Mouse (Mus musculus) CH12.LX (cell line): ENCODE measurements around the gene Gm26897. TPM values are rescaled to one million over a fixed set of nuclear protein-coding genes. Genes with fewer than 3 reads are reported as not detected.

Source experiments
- DNase-seq: peaks from one replicate; pipeline ENCODE4 v3.0.0-alpha.2; 2013; ENCODE audit errors: extremely low read depth
- H3K27ac ChIP-seq: 2 replicates; pipeline ENCODE4 v1.5.1; 2012; ENCODE audit warnings: low read depth, mild to moderate bottlenecking, control low read depth, moderate library complexity; ENCODE audit not compliant: insufficient read depth
- H3K27me3 ChIP-seq: replicated peaks from 2 replicates; pipeline ENCODE3; 2012; ENCODE audit warnings: inconsistent platforms
- H3K36me3 ChIP-seq, 2 experiments: replicated peaks in 1 of 2; 2 replicates each; pipeline versions ENCODE3 to v1.6.1; 2012; ENCODE audit warnings: inconsistent platforms in 1 of 2, low read length in 1 of 2, mild to moderate bottlenecking in 1 of 2, mixed read lengths in 1 of 2, moderate library complexity in 1 of 2; ENCODE audit not compliant: control insufficient read depth in 1 of 2, insufficient read depth in 1 of 2
- H3K4me1 ChIP-seq, 2 experiments: 2 replicates each; pipeline ENCODE4 v1.6.1; 2012; ENCODE audit warnings: inconsistent platforms in 1 of 2, moderate library complexity in 1 of 2; ENCODE audit not compliant: insufficient read depth in 2 of 2, control insufficient read depth in 1 of 2
- H3K4me2 ChIP-seq: 2 replicates; pipeline ENCODE4 v1.6.1; 2012; ENCODE audit warnings: low read depth, mild to moderate bottlenecking, control low read depth; ENCODE audit not compliant: poor library complexity, insufficient read depth, severe bottlenecking
- H3K4me3 ChIP-seq, 3 experiments: fragments of 150-350 bp in 1 of 3; sonication (generic) in 1 of 3; replicated peaks in 1 of 3; 2 replicates each; pipeline versions ENCODE3 to v1.5.1; 2011 to 2012; ENCODE audit warnings: low read depth in 2 of 3, low read length in 2 of 3, mild to moderate bottlenecking in 2 of 3, moderate library complexity in 2 of 3, control low read depth in 1 of 3, improper control_type of control experiment in 1 of 3, inconsistent platforms in 1 of 3, mixed read lengths in 1 of 3; ENCODE audit not compliant: poor library complexity in 1 of 3
- H3K79me2 ChIP-seq: replicated peaks from 2 replicates; pipeline ENCODE4 v1.6.1; 2012; ENCODE audit warnings: mild to moderate bottlenecking, moderate library complexity; ENCODE audit not compliant: control insufficient read depth, poor library complexity, insufficient read depth, severe bottlenecking; ENCODE audit errors: extremely low read depth
- H3K9ac ChIP-seq: 2 replicates; pipeline ENCODE4 v1.6.1; 2012; ENCODE audit warnings: low read depth, mild to moderate bottlenecking, control low read depth, moderate library complexity; ENCODE audit not compliant: insufficient read depth
- H3K9me3 ChIP-seq: replicated peaks from 2 replicates; pipeline ENCODE3; 2012; ENCODE audit warnings: low read length, inconsistent platforms, mixed read lengths
- BHLHE40 ChIP-seq: IDR thresholded peaks from 2 replicates; pipeline ENCODE4 v1.6.1; 2011; ENCODE audit warnings: mild to moderate bottlenecking, low read depth, low read length, improper control_type of control experiment
- CHD1 ChIP-seq: IDR thresholded peaks from 2 replicates; pipeline ENCODE4 v1.6.1; 2012; ENCODE audit warnings: low read depth, low read length, improper control_type of control experiment, inconsistent platforms
- CTCF ChIP-seq, 2 experiments: IDR thresholded peaks in 1 of 2; conservative IDR thresholded peaks in 1 of 2; 2 replicates each; pipeline ENCODE4 v1.5.1; 2011 to 2012; ENCODE audit warnings: low read depth in 2 of 2, low read length in 2 of 2, improper control_type of control experiment in 1 of 2, inconsistent platforms in 1 of 2, mild to moderate bottlenecking in 1 of 2, moderate library complexity in 1 of 2
- E2F4 ChIP-seq: IDR thresholded peaks from 2 replicates; pipeline ENCODE4 v1.6.1; 2011; ENCODE audit warnings: low read depth, low read length, improper control_type of control experiment; ENCODE audit not compliant: insufficient replicate concordance
- ELF1 ChIP-seq: IDR thresholded peaks from 2 replicates; pipeline ENCODE4 v1.6.1; 2014; ENCODE audit warnings: low read depth, mild to moderate bottlenecking, inconsistent platforms, low read length, improper control_type of control experiment
- EP300 ChIP-seq: IDR thresholded peaks from 2 replicates; pipeline ENCODE4 v1.6.1; 2011; ENCODE audit warnings: low read length, improper control_type of control experiment
- HCFC1 ChIP-seq: IDR thresholded peaks from 2 replicates; pipeline ENCODE4 v1.6.1; 2012; ENCODE audit warnings: low read depth, mild to moderate bottlenecking, inconsistent platforms, low read length, improper control_type of control experiment
- JUN ChIP-seq: IDR thresholded peaks from 2 replicates; pipeline ENCODE4 v1.6.1; 2011; ENCODE audit warnings: low read depth, mild to moderate bottlenecking, low read length, improper control_type of control experiment, moderate library complexity; ENCODE audit not compliant: insufficient read depth
- MAX ChIP-seq: IDR thresholded peaks from 2 replicates; pipeline ENCODE4 v1.6.1; 2011; ENCODE audit warnings: low read length, improper control_type of control experiment
- MAZ ChIP-seq: IDR thresholded peaks from 2 replicates; pipeline ENCODE4 v1.6.1; 2012; ENCODE audit warnings: low read depth, mild to moderate bottlenecking, inconsistent platforms, low read length, improper control_type of control experiment, moderate library complexity
- MEF2A ChIP-seq: IDR thresholded peaks from 2 replicates; pipeline ENCODE4 v1.6.1; 2014; ENCODE audit warnings: low read depth, mild to moderate bottlenecking, inconsistent platforms, low read length, improper control_type of control experiment, borderline replicate concordance
- MXI1 ChIP-seq: IDR thresholded peaks from 2 replicates; pipeline ENCODE4 v1.6.1; 2011; ENCODE audit warnings: mild to moderate bottlenecking, low read depth, low read length, improper control_type of control experiment
- MYC ChIP-seq: IDR thresholded peaks from 2 replicates; pipeline ENCODE4 v1.6.1; 2011; ENCODE audit warnings: low read depth, mild to moderate bottlenecking, improper control_type of control experiment, low read length
- NRF1 ChIP-seq: IDR thresholded peaks from 2 replicates; pipeline ENCODE4 v1.6.1; 2014; ENCODE audit warnings: low read depth, mild to moderate bottlenecking, inconsistent platforms, low read length, improper control_type of control experiment, moderate library complexity
- POLR2A ChIP-seq: IDR thresholded peaks from 2 replicates; pipeline ENCODE4 v1.6.1; 2011; ENCODE audit warnings: low read depth, mild to moderate bottlenecking, improper control_type of control experiment, low read length
- SIN3A ChIP-seq: IDR thresholded peaks from 2 replicates; pipeline ENCODE4 v1.6.1; 2012; ENCODE audit warnings: low read length, improper control_type of control experiment, inconsistent platforms
- SMC3 ChIP-seq: IDR thresholded peaks from 2 replicates; pipeline ENCODE4 v1.6.1; 2011; ENCODE audit warnings: low read depth, low read length, improper control_type of control experiment
- USF1 ChIP-seq: IDR thresholded peaks from 2 replicates; pipeline ENCODE4 v1.6.1; 2014; ENCODE audit warnings: low read depth, mild to moderate bottlenecking, inconsistent platforms, low read length, improper control_type of control experiment
- ZC3H11A ChIP-seq: IDR thresholded peaks from 2 replicates; pipeline ENCODE4 v1.6.1; 2012; ENCODE audit warnings: low read depth, mild to moderate bottlenecking, inconsistent platforms, low read length, improper control_type of control experiment
- ZKSCAN1 ChIP-seq: IDR thresholded peaks from 2 replicates; pipeline ENCODE4 v1.6.1; 2012; ENCODE audit warnings: low read depth, inconsistent platforms, low read length, improper control_type of control experiment, borderline replicate concordance
- ZMIZ1 ChIP-seq: IDR thresholded peaks from 2 replicates; pipeline ENCODE4 v1.6.1; 2012; ENCODE audit warnings: low read depth, mild to moderate bottlenecking, inconsistent platforms, low read length, improper control_type of control experiment
- ZNF384 ChIP-seq: IDR thresholded peaks from 2 replicates; pipeline ENCODE4 v1.6.1; 2012; ENCODE audit warnings: low read depth, low read length, improper control_type of control experiment, inconsistent platforms
- dilution Hi-C: fragments of 300-500 bp; cut with MboI; formaldehyde crosslinking; loops from 2 replicates; pipeline ENCODE4 v1.14.3; 2020; ENCODE audit warnings: low sequenced_read_pairs; ENCODE audit not compliant: extremely low pct_unique_long_range_greater_than_20kb, extremely low pct_ligation_motif_present
- in situ Hi-C: fragments of 300-500 bp; cut with MboI; formaldehyde crosslinking; loops from 3 replicates; pipeline ENCODE4 v1.14.3; 2019; ENCODE audit warnings: low sequenced_read_pairs, low pct_ligation_motif_present, low pct_unique_long_range_greater_than_20kb, mixed read lengths
- polyA plus RNA-seq: library from polyadenylated mRNA; unstranded; fragments of >175 nt; gene quantifications from 2 replicates; pipeline ENCODE4 v1.2.1, GENCODE M21; 2012; ENCODE audit warnings: low read depth; ENCODE audit not compliant: insufficient read length
- total RNA-seq, 2 experiments: library from RNA; depleted of rRNA; stranded (reverse); fragments of 300-350 nt in 1 of 2; fragments of >200 nt in 1 of 2; gene quantifications; 2 replicates each; pipeline ENCODE4 v1.2.3; 2012 to 2014

Gene Gm26897
- total and polyA plus RNA-seq, 3 experiments = not detected

GRCm38 (mm10) chr5:111719018-111719417 is 14.7 kb upstream of the Gm26897 start:
- H3K9ac ChIP-seq = no peak overlapping the region
- H3K27ac ChIP-seq = no peak overlapping the region
- no peak overlapping the region for H3K4me2 ChIP-seq
- DNase-seq = no peak
- no peaks in the 10 kb centered on the region for H3K36me3 ChIP-seq
- H3K27me3 ChIP-seq = no peaks in the 10 kb centered on the region
- no peak for TF ChIP-seq MAX
- no peak for TF ChIP-seq SIN3A
- no peak for TF ChIP-seq SMC3
- no peak for TF ChIP-seq EP300
- TF ChIP-seq MXI1 = no peak
- dilution Hi-C loops = no loop called here
- H3K4me3 ChIP-seq = no peak overlapping the region
- H3K79me2 ChIP-seq = no peaks in the 10 kb centered on the region
- H3K9me3 ChIP-seq = peaks cover 90% of the 10 kb centered on the region
- in situ Hi-C loops = no loop called here
- no peaks in the 10 kb centered on the region for H3K4me1 ChIP-seq

GRCm38 (mm10) chr5:111720726-111721125 is 13.0 kb upstream of the Gm26897 start:
- Histone ChIP-seq H3K4me3 (no peak overlapping the region), H3K4me2 (no peak overlapping the region), H3K4me1 (no peaks in the 10 kb centered on the region), H3K27me3 (no peaks in the 10 kb centered on the region), H3K27ac (no peak overlapping the region), H3K9ac (no peak overlapping the region), H3K79me2 (no peaks in the 10 kb centered on the region), H3K9me3 (peaks cover 93% of the 10 kb centered on the region), H3K36me3 (no peaks in the 10 kb centered on the region)
- no peak for DNase-seq
- dilution Hi-C loops = no loop called here
- in situ Hi-C loops = no loop called here
- TF ChIP-seq NRF1 = no peak
- TF ChIP-seq JUN = no peak
- TF ChIP-seq MYC = no peak
- no peak for TF ChIP-seq MXI1
- TF ChIP-seq CHD1 = no peak
- TF ChIP-seq ZNF384 = no peak
- no peak for TF ChIP-seq MAZ
- no peak for TF ChIP-seq HCFC1
- no peak for TF ChIP-seq ZMIZ1
- TF ChIP-seq BHLHE40 = no peak
- no peak for TF ChIP-seq ELF1
- no peak for TF ChIP-seq CTCF (conservative IDR thresholded peaks at IDR 0.05 in 1 of 2, IDR thresholded peaks at IDR 0.05 in 1 of 2; ENCODE audit: low read depth in 2 of 2, low read length in 2 of 2)
- no peak for TF ChIP-seq ZC3H11A
- TF ChIP-seq SMC3 = no peak
- TF ChIP-seq USF1 = no peak
- no peak for TF ChIP-seq E2F4
- TF ChIP-seq POLR2A = no peak
- no peak for TF ChIP-seq MAX
- TF ChIP-seq ZKSCAN1 = no peak
- TF ChIP-seq MEF2A = no peak
